Mouse (Mus musculus) lung, postnatal 36 days (tissue): ENCODE results near the gene Gm36864.
"Not testable (repeated sequence)": the region's sequence is repeated elsewhere in the genome, so short reads cannot be mapped to it uniquely, and the experiment has no call there.

Source experiments
- DNase-seq: peaks from one replicate; pipeline ENCODE4 v3.0.0; 2022; ENCODE audit warnings: mixed read lengths

Gm36864 gene

DNA sequence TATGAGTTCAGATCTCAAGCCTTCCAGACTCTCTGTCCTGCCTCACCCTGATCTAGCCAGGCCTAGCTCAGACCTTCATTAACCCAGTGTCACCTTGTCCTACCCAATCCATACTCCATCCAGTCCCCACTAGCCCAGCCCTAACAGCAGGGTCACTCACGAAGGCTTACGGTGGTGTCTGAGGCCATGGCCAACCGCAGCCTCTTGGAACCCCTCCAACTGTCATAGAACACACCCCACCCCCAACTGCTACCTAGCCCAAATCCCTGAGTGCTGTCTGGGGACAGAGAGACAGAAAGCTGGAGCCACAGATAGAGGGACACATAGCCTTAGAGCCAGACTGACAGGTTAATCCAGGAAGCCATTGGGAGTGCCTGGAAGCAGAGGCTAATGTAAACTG is at the start of gene Gm36864:
Gene Gm36864 (plus strand): TSS at position 269 of the 400 bp plus-strand sequence.
- no peak for DNase-seq

DNA sequence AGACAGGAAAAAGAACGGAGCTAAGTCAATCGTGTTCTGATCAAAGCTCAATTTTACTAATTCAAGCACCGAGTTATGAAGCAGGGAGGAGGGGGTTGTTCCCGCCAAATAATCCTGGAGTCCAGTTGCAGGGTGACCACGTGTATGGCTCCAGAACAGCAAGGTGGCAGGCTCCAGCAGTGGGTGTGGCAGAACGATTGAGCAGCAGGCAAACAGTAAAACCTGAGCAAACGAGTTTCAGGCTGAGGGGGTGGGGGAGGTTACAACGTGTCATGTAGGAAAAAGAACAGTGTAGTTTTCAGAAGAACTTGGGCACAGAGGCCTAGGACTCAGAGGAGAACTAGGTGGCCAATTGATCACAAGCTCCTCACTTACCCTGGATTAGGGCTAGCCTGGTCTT is 49.5 kb upstream of the Gm36864 start:
- not testable (repeated sequence) for DNase-seq

DNA sequence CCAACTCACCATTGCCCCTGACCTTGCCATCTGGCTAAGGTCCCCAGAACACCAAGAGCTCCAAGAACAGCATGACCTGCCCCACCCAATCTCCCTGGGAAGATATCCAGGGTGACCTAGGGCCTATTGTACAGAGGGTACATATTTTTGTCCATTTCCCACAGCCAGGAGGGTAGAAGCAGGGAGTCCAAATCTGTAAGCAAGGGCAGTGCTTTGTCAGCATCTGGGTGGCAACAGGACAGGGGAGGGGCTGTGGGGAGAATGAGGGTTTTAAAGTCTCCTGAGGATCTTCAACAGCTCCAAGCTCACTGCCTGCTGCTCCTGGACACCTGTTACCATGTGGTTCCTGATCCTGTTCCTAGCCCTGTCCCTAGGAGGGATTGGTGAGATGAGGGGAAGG is 48.0 kb upstream of the Gm36864 start, which contains the start of gene Klk1b24:
Gene Klk1b24 (plus strand): TSS at position 301 of the 400 bp plus-strand sequence.
- DNase-seq: not testable (repeated sequence)

DNA sequence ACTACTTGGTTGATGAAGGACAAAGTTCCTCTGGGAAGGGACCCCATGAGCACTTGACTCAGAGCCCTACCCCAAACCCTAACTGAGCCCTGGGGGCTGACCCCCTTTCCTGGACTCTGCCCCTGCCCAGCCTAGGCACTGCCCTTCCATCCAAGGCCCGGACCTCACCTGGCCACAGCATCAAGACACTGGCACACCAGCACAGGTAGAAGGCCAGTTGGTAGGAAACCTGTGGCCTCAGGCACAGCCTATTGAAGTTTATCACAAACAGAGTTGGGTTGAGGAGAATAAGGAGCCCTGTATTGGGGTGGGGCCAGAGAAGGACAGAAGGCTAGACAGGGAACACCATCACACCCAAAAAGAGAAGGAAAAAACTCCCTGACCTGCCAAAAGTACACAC is 42.5 kb upstream of the Gm36864 start:
- not testable (repeated sequence) for DNase-seq

DNA sequence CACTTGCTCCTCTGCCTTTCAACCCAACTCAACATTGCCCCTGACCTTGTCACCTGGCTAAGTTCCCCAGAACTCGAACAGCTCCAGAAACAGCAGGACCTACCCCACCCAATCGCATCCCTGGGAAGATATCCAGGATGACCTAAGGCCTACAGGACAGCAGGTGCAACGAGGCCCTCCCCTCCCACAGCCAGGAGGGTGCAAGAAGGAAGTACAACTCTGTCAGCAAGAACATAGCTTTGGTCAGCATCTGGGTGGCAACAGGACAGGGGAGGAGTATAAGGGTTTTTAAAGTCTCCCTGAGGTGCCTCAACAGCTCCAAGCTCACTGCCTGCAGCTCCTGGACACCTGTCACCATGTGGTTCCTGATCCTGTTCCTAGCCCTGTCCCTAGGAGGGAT is 38.1 kb upstream of the Gm36864 start, which contains the start of gene Klk1b3:
Gene Klk1b3 (plus strand): TSS at position 301 of the 400 bp plus-strand sequence.
- no peak for DNase-seq

DNA sequence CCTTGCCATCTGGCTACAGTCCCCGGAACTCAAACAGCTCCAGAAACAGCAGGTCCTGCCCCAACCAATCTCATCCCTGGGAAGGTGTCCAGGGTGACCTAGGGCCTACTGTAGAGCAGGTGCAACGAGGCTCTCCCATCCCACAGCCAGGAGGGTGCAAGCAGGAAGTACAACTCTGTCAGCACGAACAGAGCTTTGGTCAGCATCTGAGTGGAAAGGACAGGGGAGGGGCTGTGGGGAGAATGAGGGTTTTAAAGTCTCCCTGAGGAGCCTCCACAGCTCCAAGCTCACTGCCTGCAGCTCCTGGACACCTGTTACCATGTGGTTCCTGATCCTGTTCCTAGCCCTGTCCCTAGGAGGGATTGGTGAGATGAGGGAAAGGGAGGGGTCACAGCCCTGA is 28.8 kb upstream of the Gm36864 start, which contains the start of gene Klk1b4:
Gene Klk1b4 (plus strand): TSS at position 301 of the 400 bp plus-strand sequence.
- DNase-seq: not testable (repeated sequence)

DNA sequence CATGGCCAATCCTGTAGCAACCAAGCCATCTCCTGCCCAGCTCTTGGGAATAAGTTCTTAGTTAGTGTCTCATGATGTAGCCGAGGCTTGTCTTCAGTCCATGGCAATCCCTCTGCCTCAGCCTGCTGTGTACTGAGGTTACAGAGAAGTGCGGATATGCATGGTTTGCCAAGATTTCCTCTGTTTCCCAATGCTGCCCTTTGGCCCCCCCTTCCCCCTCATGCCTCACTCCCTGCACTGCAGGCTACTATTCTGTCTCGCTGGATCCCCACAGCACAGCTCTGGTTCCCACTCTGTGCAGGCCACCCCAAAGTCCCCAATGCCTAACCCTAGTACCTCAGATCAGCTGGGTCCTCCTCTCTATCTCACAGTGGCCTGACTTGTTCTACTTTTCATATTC is 27.7 kb upstream of the Gm36864 start:
- no peak for DNase-seq

DNA sequence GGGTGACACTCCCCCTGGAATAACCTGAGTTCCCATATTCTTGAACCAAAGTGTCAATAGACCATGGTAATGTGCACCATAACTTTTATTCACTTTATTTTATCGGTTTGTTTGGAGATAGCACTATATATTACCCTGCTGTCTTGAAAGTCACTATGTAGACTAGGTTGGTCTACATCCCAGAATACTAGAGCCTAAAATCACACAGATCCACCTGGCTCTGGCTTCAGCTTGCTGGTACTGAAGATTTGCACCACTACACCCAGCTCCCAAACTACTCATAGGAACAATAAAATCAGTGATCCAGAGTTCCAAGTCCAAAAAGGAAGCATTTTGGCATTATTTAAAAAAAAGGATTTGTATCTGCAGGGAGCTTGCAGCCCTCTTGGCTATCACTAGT is 20.3 kb upstream of the Gm36864 start, which contains the start of gene Klk1b5:
Gene Klk1b5 (plus strand): TSS at position 301 of the 400 bp plus-strand sequence.
- no peak for DNase-seq

DNA sequence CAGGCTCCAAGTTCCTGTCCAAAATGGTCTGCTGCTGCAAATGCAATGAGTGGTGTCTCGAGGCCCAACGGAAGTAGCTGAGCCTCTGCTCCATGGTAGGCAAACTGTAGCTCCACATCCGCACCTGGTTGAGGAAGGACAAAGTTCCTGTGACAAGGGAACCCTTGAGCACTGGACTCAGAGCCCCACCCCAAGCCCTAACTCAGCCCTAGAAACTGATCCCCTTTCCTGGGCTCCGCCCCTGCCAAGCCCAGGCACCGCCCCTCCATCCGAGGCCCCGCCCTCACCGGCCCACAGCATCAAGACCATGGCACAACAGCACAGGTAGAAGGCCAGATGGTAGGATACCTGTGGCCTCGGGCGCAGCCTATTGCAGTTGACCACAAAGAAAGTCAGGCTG is 14.4 kb upstream of the Gm36864 start:
- not testable (repeated sequence) for DNase-seq

DNA sequence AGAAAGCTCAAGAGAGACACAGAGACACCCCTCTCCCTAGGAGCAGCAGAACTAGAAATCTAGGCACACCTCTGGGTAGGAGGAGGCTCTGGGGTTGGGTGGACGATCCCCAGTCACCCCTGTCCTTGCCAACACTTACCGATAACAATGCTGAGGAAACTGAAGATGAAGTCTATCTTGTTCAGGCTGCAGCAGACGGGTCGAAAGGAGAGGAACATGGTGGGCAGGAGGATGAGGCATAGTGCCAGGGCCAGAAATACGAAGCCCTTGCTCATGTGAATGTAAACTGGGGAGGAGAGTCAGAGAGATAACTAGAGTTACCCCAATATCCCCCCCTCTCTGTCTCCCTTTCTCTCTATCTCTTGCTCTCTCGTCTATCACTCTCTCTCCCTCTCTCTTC is 13.6 kb upstream of the Gm36864 start:
- DNase-seq: not testable (repeated sequence)

DNA sequence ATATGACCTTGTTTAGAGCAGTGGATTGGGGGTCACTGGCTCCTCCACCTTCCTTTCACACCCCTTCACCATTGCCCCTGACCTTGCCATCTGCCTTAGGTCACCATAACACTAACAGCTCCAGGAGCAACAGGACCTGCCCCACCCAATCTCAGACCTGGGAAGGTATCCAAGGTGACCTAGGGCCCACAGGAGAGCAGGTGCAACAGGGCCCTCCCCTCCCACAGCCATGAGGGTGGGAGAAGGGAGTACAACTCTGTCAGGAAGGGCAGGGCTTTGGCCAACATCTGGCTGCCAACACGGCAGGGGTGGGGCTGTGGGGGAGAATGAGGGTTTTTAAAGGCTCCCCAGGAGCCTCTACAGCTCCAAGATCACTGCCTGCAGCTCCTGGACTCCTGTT is 10.9 kb upstream of the Gm36864 start, which contains the start of gene Klk1:
Gene Klk1 (plus strand): TSS at position 285 of the 400 bp plus-strand sequence.
- peak; percentile 1 for DNase-seq

DNA sequence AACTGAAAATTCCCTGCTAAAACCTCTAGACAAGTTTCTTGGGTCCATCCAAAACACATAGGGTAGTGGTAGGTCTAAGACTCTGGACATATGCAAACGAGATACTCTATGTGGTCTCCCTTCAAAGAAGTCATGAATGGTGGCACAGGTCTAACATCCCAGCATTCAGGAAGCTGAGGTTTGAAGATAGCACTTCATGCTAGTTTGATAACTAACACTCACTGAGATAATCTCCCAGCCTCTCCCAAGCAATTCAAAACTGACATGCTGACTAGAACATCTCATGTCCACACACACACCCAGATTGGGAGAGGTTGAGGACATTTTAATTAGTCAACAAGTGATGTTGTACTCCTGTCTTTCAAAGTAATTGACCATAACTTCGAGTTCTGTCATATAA is 3.9 kb downstream of the Gm36864 start:
- no peak for DNase-seq

DNA sequence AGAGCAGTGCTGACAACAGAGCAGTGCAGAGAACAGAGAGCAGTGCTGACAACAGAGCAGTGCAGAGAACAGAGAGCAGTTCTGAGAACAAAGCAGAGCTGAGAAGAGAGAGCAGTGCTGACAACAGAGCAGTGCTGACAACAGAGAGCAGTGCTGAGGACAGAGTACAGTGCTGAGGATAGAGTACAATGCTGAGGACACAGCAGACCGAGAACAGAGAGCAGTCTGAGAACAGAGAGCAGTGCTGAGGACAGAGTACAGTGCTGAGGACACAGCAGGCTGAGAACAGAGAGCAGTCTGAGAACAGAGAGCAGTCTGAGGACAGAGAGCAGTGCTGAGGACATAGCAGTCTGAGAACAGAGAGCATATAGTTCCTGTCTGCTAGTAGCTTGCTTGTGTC is 4.7 kb downstream of the Gm36864 start:
- DNase-seq: no peak

DNA sequence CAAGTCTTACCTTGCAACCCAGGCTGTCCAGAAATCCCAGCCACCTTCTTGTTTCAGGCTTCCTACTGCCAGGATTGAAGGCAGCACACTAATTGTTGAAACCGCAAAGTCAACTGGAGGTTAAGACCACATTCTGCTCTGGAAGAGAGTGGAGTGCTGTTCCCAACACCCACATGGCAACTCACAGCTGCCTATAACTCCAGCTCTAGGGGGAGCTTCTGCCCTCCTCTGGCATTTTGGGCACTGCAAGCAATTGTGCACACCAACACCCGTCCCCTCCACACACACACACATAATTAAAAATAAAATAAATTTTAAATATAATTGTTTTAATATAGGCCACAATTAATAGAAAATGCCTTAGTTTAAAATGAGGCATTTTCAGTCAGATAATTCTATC is 5.2 kb downstream of the Gm36864 start:
- DNase-seq: no peak

DNA sequence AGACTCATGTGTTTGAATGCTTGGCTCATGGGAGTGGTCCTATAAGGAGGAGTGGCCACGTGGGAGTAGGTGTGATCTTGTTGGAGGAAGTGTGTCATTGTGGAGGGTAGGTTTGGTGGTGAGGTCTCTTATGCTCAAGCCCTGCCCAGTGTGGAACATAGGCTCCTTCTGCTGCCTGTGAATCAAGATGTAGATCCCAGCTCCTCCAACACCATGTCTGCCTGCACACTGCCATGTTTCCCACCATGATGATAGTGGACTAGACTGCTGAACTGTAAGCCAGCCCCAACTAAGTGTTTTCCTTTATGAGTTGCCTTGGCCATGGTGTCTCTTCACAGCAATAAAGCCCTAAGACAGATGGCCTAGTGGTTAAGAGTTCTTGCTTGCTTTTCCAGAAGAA is 8.1 kb downstream of the Gm36864 start:
- no peak for DNase-seq

DNA sequence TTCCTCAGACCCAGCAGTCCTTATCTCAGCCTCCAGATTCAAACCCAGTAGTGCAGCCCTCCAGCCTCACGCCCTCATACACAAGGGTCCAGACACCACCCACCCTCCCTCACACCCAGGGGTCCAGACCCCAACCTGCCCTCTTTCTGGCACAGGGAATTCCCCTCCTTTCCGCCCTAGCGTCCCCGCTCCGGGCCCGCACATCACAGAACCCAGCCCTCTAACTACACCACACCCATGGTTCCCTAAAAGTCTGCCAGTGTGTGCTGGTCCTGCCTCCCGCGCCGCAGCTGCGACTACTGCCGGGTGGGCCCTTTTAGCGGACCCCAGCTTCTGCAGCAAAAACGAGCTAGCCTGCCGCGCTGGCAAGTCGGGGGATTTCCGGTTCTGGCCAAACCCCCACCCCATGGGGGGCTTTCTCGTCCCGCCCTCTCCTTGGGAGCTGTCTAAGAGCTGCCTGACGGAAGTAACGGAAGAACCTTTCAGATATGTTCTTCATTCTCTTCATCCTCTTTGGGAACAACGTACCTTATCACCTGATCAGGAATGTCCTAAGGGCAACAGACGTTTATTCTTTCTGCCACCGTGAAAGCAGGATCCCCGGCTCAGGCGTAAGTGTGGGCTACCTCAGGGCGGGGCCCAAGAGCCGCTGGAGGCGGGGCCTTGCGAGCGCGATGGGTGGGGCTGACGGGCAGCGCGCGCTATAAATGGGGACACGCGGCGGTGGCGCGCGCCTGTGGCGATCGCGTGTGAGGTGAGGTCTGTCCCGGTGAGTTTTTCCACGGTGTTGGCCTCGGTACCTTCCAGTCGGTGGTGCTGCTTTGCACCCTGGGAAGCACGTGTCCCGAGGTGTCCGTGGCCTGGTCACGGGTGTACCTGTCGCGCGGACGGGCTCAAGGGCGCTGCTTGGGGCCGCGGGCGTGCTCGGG is 10.3 kb downstream of the Gm36864 start, which contains the start of the genes 1700028J19Rik and 2410002F23Rik:
Gene 1700028J19Rik (minus strand): TSS at position 641 of the 929 bp plus-strand sequence.
Gene 2410002F23Rik (plus strand): TSS at position 668 of the 929 bp plus-strand sequence.
- peak; percentile 92 for DNase-seq

DNA sequence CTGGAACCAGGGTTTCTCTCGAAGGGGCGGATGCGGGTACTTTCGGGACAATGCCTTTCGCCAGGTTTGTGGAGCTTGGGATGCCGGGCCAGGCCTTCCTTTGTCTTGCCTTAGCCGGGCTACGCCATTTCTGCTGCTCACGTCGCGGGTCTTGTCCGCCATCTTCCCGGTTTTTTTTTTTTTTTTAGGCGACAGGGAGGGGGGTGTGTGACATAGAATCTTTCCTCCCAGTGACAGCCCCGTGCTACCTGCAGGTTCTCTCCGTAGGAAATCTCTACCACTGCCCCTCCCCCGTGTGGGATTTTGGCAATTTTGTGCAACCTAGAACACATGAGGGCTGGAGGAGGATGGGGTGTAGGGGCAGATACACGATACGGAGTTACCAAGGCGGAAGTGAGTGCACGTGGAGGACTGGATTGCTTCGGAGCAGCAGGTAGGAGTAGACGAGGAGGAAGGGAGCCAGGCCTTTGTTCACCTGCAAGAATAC is 11.1 kb downstream of the Gm36864 start:
- DNase-seq: peak; percentile 39

DNA sequence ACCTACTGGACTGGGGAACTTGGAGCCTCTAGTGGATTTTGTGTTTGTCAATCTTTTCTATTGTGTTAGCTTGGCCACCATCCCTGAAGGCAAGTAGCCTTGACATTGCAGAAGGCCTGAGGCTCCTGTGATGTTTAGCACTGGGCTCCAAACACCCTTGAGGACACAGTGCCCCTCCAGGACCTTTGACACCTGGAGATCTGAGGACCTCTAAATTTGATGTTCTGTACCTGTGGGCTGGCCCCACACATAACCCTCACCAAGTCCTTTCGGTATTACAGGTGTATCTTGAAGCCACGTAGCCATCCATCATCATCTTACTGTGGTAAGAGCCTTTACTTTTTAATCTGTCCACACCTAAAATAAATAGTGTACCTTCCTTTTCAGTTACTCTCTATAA is 12.0 kb downstream of the Gm36864 start:
- DNase-seq: no peak

DNA sequence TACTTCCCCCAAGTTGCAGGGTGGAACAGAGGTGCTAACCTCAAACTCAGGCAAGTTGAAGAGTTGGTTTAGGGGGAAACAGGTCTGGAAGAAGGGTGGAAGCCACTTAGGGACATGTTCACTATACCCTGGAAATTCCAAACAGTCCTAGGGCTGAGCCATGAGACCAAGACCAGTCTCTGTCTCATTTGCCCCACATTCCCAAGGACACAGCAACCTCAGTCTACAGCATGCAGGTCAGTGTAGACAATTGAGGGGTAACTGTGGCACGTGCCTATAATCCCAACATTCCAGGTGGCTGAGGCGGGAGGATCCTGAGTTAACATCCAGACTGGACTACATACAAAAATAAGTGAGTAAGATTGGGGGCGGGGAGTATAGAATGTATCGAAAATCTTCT is 13.3 kb downstream of the Gm36864 start:
- no peak for DNase-seq

DNA sequence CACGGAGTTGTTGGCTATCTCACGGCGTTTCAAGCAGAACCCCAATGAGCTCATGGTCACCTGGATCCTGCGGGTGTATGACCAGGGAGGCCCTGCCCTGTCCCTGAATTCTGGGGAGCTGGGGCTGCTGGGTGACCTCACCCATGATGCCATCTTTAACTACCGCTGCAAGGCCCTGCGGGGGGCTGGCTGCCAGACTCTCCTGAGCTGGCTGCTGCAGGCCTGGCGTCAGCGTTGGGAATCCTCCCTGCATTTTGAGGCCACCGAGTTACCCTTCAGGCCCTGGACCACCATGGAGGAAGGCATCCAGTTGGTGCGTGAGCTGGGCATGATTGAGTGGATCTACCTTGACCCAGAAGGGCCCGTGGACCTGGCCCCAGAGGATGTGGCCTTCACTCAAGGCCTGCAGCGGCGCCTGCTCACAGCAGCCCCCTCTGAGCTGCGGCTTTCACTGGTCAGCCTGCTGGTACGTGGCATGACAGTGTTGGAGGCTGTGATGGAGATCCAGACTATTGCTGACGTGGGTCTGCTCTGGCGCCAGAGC is 14.8 kb downstream of the Gm36864 start:
- not testable (repeated sequence) for DNase-seq

DNA sequence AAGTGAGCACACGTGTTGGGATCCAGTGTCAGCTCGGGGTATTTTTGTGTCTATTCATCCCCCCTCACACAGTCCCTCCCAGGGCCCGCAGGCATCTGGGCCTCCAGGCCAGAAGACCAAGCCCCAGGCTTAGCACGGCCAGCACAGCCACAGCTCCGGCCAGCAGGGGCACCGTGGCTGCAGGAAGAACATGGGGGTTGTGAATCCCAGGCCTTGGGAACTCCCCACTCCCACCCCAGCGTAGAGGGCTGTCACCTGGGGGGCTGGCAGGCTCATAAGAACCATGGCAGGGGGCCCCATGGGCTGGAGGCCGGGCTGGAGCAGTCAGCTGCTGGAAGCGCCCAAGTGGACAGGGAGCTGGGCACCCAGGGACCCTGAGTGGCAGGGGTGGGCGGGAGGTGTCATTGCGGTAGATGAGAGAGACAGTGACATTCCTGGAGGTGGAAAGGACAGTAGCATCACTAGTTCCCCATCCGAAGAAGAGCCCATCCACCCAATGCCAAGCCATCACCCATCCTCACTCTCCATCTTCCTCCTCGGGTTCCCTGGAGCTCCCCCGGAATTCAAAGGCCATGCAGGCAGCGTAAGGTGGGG is 17.1 kb downstream of the Gm36864 start:
- DNase-seq: no peak

DNA sequence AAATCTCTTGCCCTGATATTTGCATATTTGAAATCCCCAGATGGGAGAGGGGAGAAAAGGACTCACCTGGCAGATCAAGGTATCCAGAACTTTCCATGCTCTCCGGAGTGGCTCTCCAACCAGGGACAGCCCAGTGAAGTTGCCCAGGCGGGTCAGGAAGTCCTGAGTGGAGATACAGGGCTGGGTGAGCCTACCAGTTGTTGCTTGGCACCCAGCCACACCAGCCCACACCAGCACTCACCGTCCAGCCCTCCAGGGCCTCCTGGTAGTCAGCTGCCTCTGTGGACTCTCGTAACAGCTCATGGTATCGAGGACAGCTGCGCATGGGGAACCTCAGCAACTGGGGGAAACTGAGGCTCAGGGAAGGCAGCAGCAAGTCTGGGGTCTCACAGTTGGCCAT is 19.0 kb downstream of the Gm36864 start:
- DNase-seq: no peak

DNA sequence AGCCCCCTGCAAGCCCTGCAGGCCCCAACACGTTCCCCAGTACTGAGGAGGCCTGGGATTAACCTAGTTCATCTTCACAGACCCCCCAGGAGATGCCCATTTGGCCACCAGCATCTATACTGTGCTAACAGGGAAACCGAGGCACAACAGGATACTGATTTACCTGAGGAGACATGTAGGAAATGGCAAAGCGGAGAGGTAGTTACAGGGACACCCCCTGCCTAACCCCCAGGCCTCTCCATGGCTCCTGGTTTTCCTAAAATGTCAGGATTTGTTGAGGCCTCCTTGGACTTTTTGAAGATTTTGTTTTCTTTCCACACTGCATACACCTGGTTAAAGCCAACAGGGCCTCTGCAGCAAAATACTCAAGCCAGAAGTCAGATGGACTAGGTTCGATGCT is 21.3 kb downstream of the Gm36864 start, which contains the start of gene Acp4:
Gene Acp4 (minus strand): TSS at position 101 of the 400 bp plus-strand sequence.
- no peak for DNase-seq
